Mouse (Mus musculus): ENCODE results near the gene Tnfsf14. TPM values are rescaled to one million over a fixed set of nuclear protein-coding genes. Genes with fewer than 3 reads are reported as not detected.

Tnfsf14 gene
- polyA plus RNA-seq, 1 experiment from 2014 or later: not detected

GRCm38 (mm10) chr17:57172378-57172777, 21.6 kb downstream of the Tnfsf14 start:
- ATAC-seq (no peak), DNase-seq (ENCODE audit: low read depth, low spot score) (no peak)

GRCm38 (mm10) chr17:57170616-57171260, 23.2 kb downstream of the Tnfsf14 start:
- no peak for TF ChIP-seq CTCF (IDR thresholded peaks at IDR 0.05)
- no peak for DNase-seq (ENCODE audit: low read depth, low spot score)
- no peaks in the 10 kb centered on the region for H3K27me3 ChIP-seq
- ChIA-PET POLR2A (no interaction called here), CTCF (no interaction called here)
- no peak for ATAC-seq
- in situ Hi-C loops (cut with MboI; ENCODE audit: low pct_unique_long_range_greater_than_20kb): no loop called here

More at GRCm38 (mm10) chr17:57172378-57172777, 21.6 kb downstream of the Tnfsf14 start:
- in situ Hi-C loops (cut with MboI; ENCODE audit: low pct_unique_long_range_greater_than_20kb): no loop called here
- CTCF ChIA-PET: no interaction called here
- TF ChIP-seq CTCF (IDR thresholded peaks at IDR 0.05): no peak
- H3K27me3 ChIP-seq: peaks cover 3% of the 10 kb centered on the region
- POLR2A ChIA-PET: no interaction called here

- in situ Hi-C loops (cut with MboI; ENCODE audit: low pct_unique_long_range_greater_than_20kb): loop anchor here (5.0 kb wide), 2 partner anchors 70 to 170 kb away; partner anchors contain the start of gene Alkbh7
- DNase-seq (ENCODE audit: low read depth, low spot score) (peak; percentile 10), ATAC-seq (peak; percentile 57)
- POLR2A ChIA-PET: interaction anchor here (0.9 kb wide), 1 partner anchor 170 kb away, joined by 3 read pairs; the partner anchor contains the start of gene Alkbh7
- peak; percentile 92 for TF ChIP-seq CTCF (IDR thresholded peaks at IDR 0.05)
- CTCF ChIA-PET: interaction anchor here (0.7 to 2.2 kb wide), 5 partner anchors 12 to 166 kb away, joined by 3 to 7 read pairs (median 3); no protein-coding TSS in a partner anchor
- peaks cover 2% of the 10 kb centered on the region for H3K27me3 ChIP-seq
Measured at GRCm38 (mm10) chr17:57166800-57167791, 26.9 kb downstream of the Tnfsf14 start.

- CTCF ChIA-PET: no interaction called here
- no peak for ATAC-seq
- POLR2A ChIA-PET: no interaction called here
- TF ChIP-seq CTCF (IDR thresholded peaks at IDR 0.05): no peak
- in situ Hi-C loops (cut with MboI; ENCODE audit: low pct_unique_long_range_greater_than_20kb): no loop called here
- peaks cover 14% of the 10 kb centered on the region for H3K27me3 ChIP-seq
- DNase-seq (ENCODE audit: low read depth, low spot score): no peak
Measured at GRCm38 (mm10) chr17:57153787-57154186, 40.2 kb downstream of the Tnfsf14 start.

- ChIA-PET POLR2A (no interaction called here), CTCF (no interaction called here)
- H3K27me3 ChIP-seq: peaks cover 21% of the 10 kb centered on the region
- DNase-seq (ENCODE audit: low read depth, low spot score) (no peak), ATAC-seq (no peak)
- in situ Hi-C loops (cut with MboI; ENCODE audit: low pct_unique_long_range_greater_than_20kb): no loop called here
- no peak for TF ChIP-seq CTCF (IDR thresholded peaks at IDR 0.05)
Measured at GRCm38 (mm10) chr17:57153006-57153405, 41.0 kb downstream of the Tnfsf14 start.

GRCm38 (mm10) chr17:57148994-57149803, 44.8 kb downstream of the Tnfsf14 start, which contains the start of gene Cd70:
Cd70 (minus strand) TSS chr17:57149777.
- peaks cover 44% of the 10 kb centered on the region for H3K27me3 ChIP-seq
- no peak for ATAC-seq
- TF ChIP-seq CTCF (IDR thresholded peaks at IDR 0.05): no peak
- ChIA-PET POLR2A (no interaction called here), CTCF (no interaction called here)
- DNase-seq (ENCODE audit: low read depth, low spot score): no peak
- in situ Hi-C loops (cut with MboI; ENCODE audit: low pct_unique_long_range_greater_than_20kb): no loop called here

GRCm38 (mm10) chr17:57148343-57148742, 45.6 kb downstream of the Tnfsf14 start:
- in situ Hi-C loops (cut with MboI; ENCODE audit: low pct_unique_long_range_greater_than_20kb): no loop called here
- ATAC-seq: no peak
- ChIA-PET POLR2A (no interaction called here), CTCF (no interaction called here)
- TF ChIP-seq CTCF (IDR thresholded peaks at IDR 0.05): no peak
- peaks cover 51% of the 10 kb centered on the region for H3K27me3 ChIP-seq
- no peak for DNase-seq (ENCODE audit: low read depth, low spot score)

- no peak for DNase-seq (ENCODE audit: low read depth, low spot score)
- H3K27me3 ChIP-seq: peaks cover 49% of the 10 kb centered on the region
- TF ChIP-seq CTCF (IDR thresholded peaks at IDR 0.05): no peak
- ChIA-PET CTCF (no interaction called here), POLR2A (interaction anchor here (0.6 kb wide), 1 partner anchor 45 kb away, joined by 4 read pairs; no protein-coding TSS in a partner anchor)
- ATAC-seq: no peak
- in situ Hi-C loops (cut with MboI; ENCODE audit: low pct_unique_long_range_greater_than_20kb): no loop called here
Measured at GRCm38 (mm10) chr17:57145115-57145514, 48.9 kb downstream of the Tnfsf14 start.

GRCm38 (mm10) chr17:57143704-57144103, 50.3 kb downstream of the Tnfsf14 start:
- POLR2A ChIA-PET: no interaction called here
- CTCF ChIA-PET: no interaction called here
- H3K27me3 ChIP-seq: peaks cover 46% of the 10 kb centered on the region
- TF ChIP-seq CTCF (IDR thresholded peaks at IDR 0.05): no peak
- DNase-seq (ENCODE audit: low read depth, low spot score): no peak
- in situ Hi-C loops (cut with MboI; ENCODE audit: low pct_unique_long_range_greater_than_20kb): no loop called here
- ATAC-seq: no peak

- DNase-seq (ENCODE audit: low read depth, low spot score): no peak
- no peak for TF ChIP-seq CTCF (IDR thresholded peaks at IDR 0.05)
- peaks cover 41% of the 10 kb centered on the region for H3K27me3 ChIP-seq
- ATAC-seq: no peak
- in situ Hi-C loops (cut with MboI; ENCODE audit: low pct_unique_long_range_greater_than_20kb): no loop called here
- ChIA-PET POLR2A (no interaction called here), CTCF (no interaction called here)
Measured at GRCm38 (mm10) chr17:57139708-57140107, 54.3 kb downstream of the Tnfsf14 start.

Other genes starting within 250 kb of the Tnfsf14 start
- not detected for gene Acer1, start 212.1 kb downstream of the Tnfsf14 start, polyA plus RNA-seq (2021)
- gene Clpp, start 203.9 kb downstream of the Tnfsf14 start, polyA plus RNA-seq (2021): 113 TPM
- gene Alkbh7, start 196.8 kb downstream of the Tnfsf14 start, polyA plus RNA-seq (2021): 47.7 TPM
- gene Pspn, start 194.2 kb downstream of the Tnfsf14 start, polyA plus RNA-seq (2021): 1.7 TPM
- 104 TPM for gene Gtf2f1, start 182.9 kb downstream of the Tnfsf14 start, polyA plus RNA-seq (2021)
- gene Gm17949, start 182.7 kb downstream of the Tnfsf14 start, polyA plus RNA-seq (2021): not detected
- gene Khsrp, start 162.7 kb downstream of the Tnfsf14 start, polyA plus RNA-seq (2021): 80.4 TPM
- not detected for gene Slc25a41, start 152.5 kb downstream of the Tnfsf14 start, polyA plus RNA-seq (2021)
- gene Crb3, start 135.1 kb downstream of the Tnfsf14 start, polyA plus RNA-seq (2021): 31.4 TPM
- 111 TPM for gene Slc25a23, start 134.3 kb downstream of the Tnfsf14 start, polyA plus RNA-seq (2021)
- gene Dennd1c, start 115.7 kb downstream of the Tnfsf14 start, polyA plus RNA-seq (2021): 2.7 TPM
- gene Tubb4a, start 106.4 kb downstream of the Tnfsf14 start, polyA plus RNA-seq (2021): 0.10 TPM
- gene Tnfsf9, start 88.9 kb downstream of the Tnfsf14 start, polyA plus RNA-seq (2021): 3.4 TPM
- not detected for gene Cd70, start 44.4 kb downstream of the Tnfsf14 start, polyA plus RNA-seq (2021)
- 342 TPM for gene C3, start 34.0 kb upstream of the Tnfsf14 start, polyA plus RNA-seq (2021)
- 61.7 TPM for gene Gpr108, start 54.3 kb upstream of the Tnfsf14 start, polyA plus RNA-seq (2021)
- gene Trip10, start 55.3 kb upstream of the Tnfsf14 start, polyA plus RNA-seq (2021): 157 TPM
- not detected for gene Vav1, start 84.9 kb upstream of the Tnfsf14 start, polyA plus RNA-seq (2021)
- gene Adgre1, start 164.5 kb upstream of the Tnfsf14 start, polyA plus RNA-seq (2021): not detected

All from Patski (cell line).